Mouse (Mus musculus) stomach, embryonic 16.5 days (tissue): ENCODE results near the gene Nipal3. TPM values are rescaled to one million over a fixed set of nuclear protein-coding genes. Genes with fewer than 3 reads are reported as not detected.

ENCODE experiments used
- ATAC-seq: fragments of 200-750 bp; cut with Nextera tagmentation; 2 replicates; pipeline ENCODE4 v1.8.0; 2017; ENCODE audit warnings: moderate number of reproducible peaks, moderate TSS enrichment; ENCODE audit not compliant: insufficient read depth, low FRiP score
- H3K27ac ChIP-seq: fragments of 300-500 bp; sonication (generic); 2 replicates; pipeline ENCODE4 v1.5.1; 2014; ENCODE audit warnings: low read length
- H3K27me3 ChIP-seq: fragments of 300-500 bp; sonication (generic); 2 replicates; pipeline ENCODE4 v1.6.1; 2014; ENCODE audit warnings: low read length, control low read depth, mixed read lengths; ENCODE audit not compliant: control insufficient read depth, insufficient read depth
- H3K36me3 ChIP-seq: fragments of 300-500 bp; sonication (generic); 2 replicates; pipeline ENCODE4 v1.6.1; 2014; ENCODE audit warnings: low read length; ENCODE audit not compliant: control insufficient read depth, insufficient read depth
- H3K4me1 ChIP-seq: fragments of 300-500 bp; sonication (generic); 2 replicates; pipeline ENCODE4 v1.6.1; 2014; ENCODE audit warnings: low read length, control low read depth, mixed read lengths; ENCODE audit not compliant: control insufficient read depth, insufficient read depth
- H3K4me2 ChIP-seq: fragments of 300-500 bp; sonication (generic); 2 replicates; pipeline ENCODE4 v1.6.1; 2014; ENCODE audit warnings: low read depth, low read length, mixed read lengths
- H3K4me3 ChIP-seq: fragments of 300-500 bp; sonication (generic); replicated peaks from 2 replicates; pipeline ENCODE4 v1.5.1; 2014; ENCODE audit warnings: mild to moderate bottlenecking, low read length
- H3K9ac ChIP-seq: fragments of 300-500 bp; sonication (generic); 2 replicates; pipeline ENCODE4 v1.6.1; 2014; ENCODE audit warnings: low read length
- H3K9me3 ChIP-seq: fragments of 300-500 bp; sonication (generic); replicated peaks from 2 replicates; pipeline ENCODE4 v1.6.1; 2016; ENCODE audit warnings: low read length, control low read depth; ENCODE audit not compliant: control insufficient read depth
- WGBS: fragments of 180-500 bp; shearing (Covaris S2); extraction: QIAGEN DNeasy Blood & Tissue Kit; methylation state at CpG from one replicate; pipeline ENCODE4 v1.1.7; 2014; 5-methylcytosine and 5-hydroxymethylcytosine counted together
- polyA plus RNA-seq: library from polyadenylated mRNA; unstranded; fragments of >200 nt; fragmentation: Nextera tagmentation; extraction: Ambion mirVana; gene quantifications from 2 replicates; pipeline ENCODE4 v1.2.1, GENCODE M21; 2015

Gene Nipal3
- polyA plus RNA-seq, 1 experiment from 2014 or later: 4.7 TPM

GRCm38 (mm10) chr4:135419996-135420395, 74.8 kb downstream of the Nipal3 start:
- no peak overlapping the region for H3K4me2 ChIP-seq
- WGBS: 77% methylated on average over 21 of the region's 21 CpGs
- no peaks in the 10 kb centered on the region for H3K9me3 ChIP-seq
- H3K27ac ChIP-seq: no peak overlapping the region
- H3K4me1 ChIP-seq: no peaks in the 10 kb centered on the region
- no peak for ATAC-seq
- no peak overlapping the region for H3K9ac ChIP-seq
- H3K36me3 ChIP-seq: 0 out of 2 replicates have a peak, but pooled peaks cover 2% of the 10 kb centered on the region
- no peaks in the 10 kb centered on the region for H3K27me3 ChIP-seq
- H3K4me3 ChIP-seq: no peak overlapping the region

DNA sequence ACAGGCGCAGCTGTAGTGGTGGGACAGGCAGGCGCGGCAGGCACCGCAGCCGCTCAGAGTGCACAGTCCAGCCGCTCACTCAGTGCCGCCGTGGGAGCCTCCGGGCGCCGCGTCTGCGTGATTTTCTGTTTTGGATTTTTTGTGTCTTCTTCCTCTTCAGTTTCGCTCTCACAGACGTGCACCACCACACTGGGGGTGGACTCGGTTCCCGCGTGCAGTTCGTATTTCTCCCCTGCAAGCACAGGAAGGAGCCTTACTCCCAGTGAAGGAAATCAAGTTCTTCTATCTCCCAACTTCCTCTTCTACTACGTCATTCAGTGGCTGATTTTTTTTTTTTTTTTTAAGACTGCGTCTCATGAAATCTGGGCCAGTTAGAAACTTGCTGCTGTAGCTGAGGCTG, 78.5 kb downstream of the Nipal3 start:
- no peak overlapping the region for H3K9ac ChIP-seq
- no peaks in the 10 kb centered on the region for H3K27me3 ChIP-seq
- no peak overlapping the region for H3K4me3 ChIP-seq
- no peaks in the 10 kb centered on the region for H3K36me3 ChIP-seq
- H3K4me2 ChIP-seq: no peak overlapping the region
- no peak for ATAC-seq
- H3K9me3 ChIP-seq: no peaks in the 10 kb centered on the region
- H3K4me1 ChIP-seq: no peaks in the 10 kb centered on the region
- H3K27ac ChIP-seq: no peak overlapping the region
- WGBS: 85% methylated on average over 21 of the region's 21 CpGs

DNA sequence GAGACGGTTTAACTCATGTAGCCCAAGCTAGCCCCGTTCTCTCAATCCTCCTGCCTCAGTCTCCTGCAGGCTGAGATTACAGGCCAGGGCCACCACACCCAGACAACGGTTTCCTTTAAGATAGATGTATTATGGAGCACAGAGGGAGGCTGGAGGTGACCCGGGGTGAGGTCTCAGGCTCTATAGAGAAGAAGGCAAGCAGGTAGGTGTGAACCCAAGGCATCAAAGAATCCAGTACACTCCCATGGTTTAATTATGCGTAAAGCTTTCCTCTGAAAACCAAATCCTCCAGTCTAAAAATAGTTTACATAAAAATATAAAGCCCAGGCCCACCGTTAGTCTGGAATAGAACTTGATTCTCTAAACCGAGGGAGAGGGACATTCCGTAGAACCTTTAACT, 81.3 kb downstream of the Nipal3 start:
- no peak overlapping the region for H3K4me2 ChIP-seq
- H3K27ac ChIP-seq: no peak overlapping the region
- H3K9ac ChIP-seq: no peak overlapping the region
- H3K4me3 ChIP-seq: no peak overlapping the region
- H3K36me3 ChIP-seq: no peaks in the 10 kb centered on the region
- ATAC-seq: no peak
- WGBS: 72% methylated on average over 8 of the region's 8 CpGs
- H3K9me3 ChIP-seq: no peaks in the 10 kb centered on the region
- no peaks in the 10 kb centered on the region for H3K4me1 ChIP-seq
- no peaks in the 10 kb centered on the region for H3K27me3 ChIP-seq

GRCm38 (mm10) chr4:135411633-135412032, 83.2 kb downstream of the Nipal3 start:
- H3K9me3 ChIP-seq: no peaks in the 10 kb centered on the region
- no peak for ATAC-seq
- no peak overlapping the region for H3K27ac ChIP-seq
- WGBS: 36% methylated on average over 4 of the region's 4 CpGs
- H3K27me3 ChIP-seq: no peaks in the 10 kb centered on the region
- no peaks in the 10 kb centered on the region for H3K36me3 ChIP-seq
- H3K4me3 ChIP-seq: no peak overlapping the region
- H3K4me1 ChIP-seq: no peaks in the 10 kb centered on the region
- H3K9ac ChIP-seq: no peak overlapping the region
- no peak overlapping the region for H3K4me2 ChIP-seq

DNA sequence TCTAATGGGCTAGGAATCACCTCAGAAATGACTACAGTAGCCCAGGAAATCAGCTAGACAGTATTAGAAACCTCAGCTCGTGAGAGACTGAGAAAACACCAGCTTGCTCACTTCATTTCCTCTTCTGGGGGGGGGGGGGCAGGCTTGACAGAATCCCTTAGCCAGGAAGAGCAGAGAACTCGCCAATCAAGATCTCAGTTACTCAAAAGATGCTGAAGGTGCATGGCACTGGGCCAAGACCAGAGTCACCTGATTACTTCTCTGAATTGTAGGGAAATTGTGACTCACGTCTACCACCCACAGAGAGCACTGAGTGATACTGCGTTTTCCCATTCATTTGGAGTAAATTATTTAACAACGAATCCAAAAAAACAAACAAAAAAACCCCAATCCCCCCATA, 88.7 kb downstream of the Nipal3 start:
- Histone ChIP-seq H3K4me2 (no peak overlapping the region), H3K9me3 (no peaks in the 10 kb centered on the region), H3K36me3 (no peaks in the 10 kb centered on the region), H3K9ac (no peak overlapping the region), H3K27me3 (no peaks in the 10 kb centered on the region), H3K27ac (peak overlapping the region; percentile 60; the same call in 1 of the 2 replicates), H3K4me1 (0 out of 2 replicates have a peak, but pooled peaks cover 2% of the 10 kb centered on the region), H3K4me3 (no peak overlapping the region)
- ATAC-seq: no peak
- 35% methylated on average over 5 of the region's 5 CpGs for WGBS

DNA sequence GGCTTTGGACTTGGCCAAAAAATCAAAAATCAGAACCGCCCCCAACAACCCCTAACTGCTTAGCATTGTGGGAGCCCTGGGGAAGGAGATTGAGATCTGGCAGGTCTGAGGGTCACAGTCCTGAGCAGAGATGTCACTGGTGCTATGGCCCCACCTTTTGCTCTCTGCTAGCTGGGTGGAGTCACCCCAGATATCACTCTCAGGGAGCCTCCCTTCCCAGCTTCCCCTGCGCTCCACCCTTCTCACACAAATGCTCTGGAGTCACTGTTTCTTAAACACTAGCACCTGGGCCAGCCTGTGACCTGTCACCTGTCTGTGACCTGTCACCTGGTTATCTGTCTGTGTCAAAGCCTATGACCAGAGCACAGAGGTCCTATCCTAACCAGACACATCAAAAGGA, 89.9 kb downstream of the Nipal3 start:
- whole genome bisulfite sequencing: 81% methylated on average over 2 of the region's 2 CpGs
- Histone ChIP-seq H3K4me3 (no peak overlapping the region), H3K36me3 (no peaks in the 10 kb centered on the region), H3K4me2 (no peak overlapping the region), H3K27ac (no peak overlapping the region), H3K27me3 (no peaks in the 10 kb centered on the region), H3K9me3 (no peaks in the 10 kb centered on the region), H3K9ac (no peak overlapping the region), H3K4me1 (0 out of 2 replicates have a peak, but pooled peaks cover 2% of the 10 kb centered on the region)
- ATAC-seq: 0 out of 2 replicates have a peak, but pooled peaks have one; percentile 53

GRCm38 (mm10) chr4:135404048-135404447, 90.8 kb downstream of the Nipal3 start:
- H3K4me2 ChIP-seq: no peak overlapping the region
- no peak overlapping the region for H3K9ac ChIP-seq
- WGBS: 80% methylated on average over 10 of the region's 10 CpGs
- no peak overlapping the region for H3K4me3 ChIP-seq
- 0 out of 2 replicates have a peak, but pooled peaks cover 2% of the 10 kb centered on the region for H3K4me1 ChIP-seq
- no peaks in the 10 kb centered on the region for H3K36me3 ChIP-seq
- no peak overlapping the region for H3K27ac ChIP-seq
- H3K9me3 ChIP-seq: no peaks in the 10 kb centered on the region
- no peaks in the 10 kb centered on the region for H3K27me3 ChIP-seq
- no peak for ATAC-seq

DNA sequence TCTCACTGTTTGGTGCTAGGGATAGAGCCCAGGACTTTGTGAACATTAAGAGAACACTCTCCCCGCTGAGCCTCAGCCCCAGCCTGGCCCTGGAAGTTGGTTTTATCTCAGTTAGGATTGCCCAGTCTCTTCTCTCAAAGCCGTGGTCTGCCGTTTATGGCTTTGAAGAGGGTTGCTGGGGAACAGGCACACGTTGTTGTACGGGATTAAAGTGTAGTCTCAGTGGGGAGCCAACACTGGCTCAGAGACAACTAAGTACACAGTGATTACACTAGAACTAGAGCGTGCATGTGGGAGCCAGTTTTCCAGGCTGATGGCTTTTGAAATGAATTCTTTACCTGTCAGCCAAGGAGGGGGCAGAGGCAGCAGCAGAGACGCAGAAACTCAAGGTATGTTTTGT, 93.0 kb downstream of the Nipal3 start:
- H3K36me3 ChIP-seq: no peaks in the 10 kb centered on the region
- H3K4me3 ChIP-seq: no peak overlapping the region
- no peak overlapping the region for H3K27ac ChIP-seq
- ATAC-seq: no peak
- no peak overlapping the region for H3K4me2 ChIP-seq
- peaks cover 5% of the 10 kb centered on the region; the same call in 1 of the 2 replicates for H3K4me1 ChIP-seq
- H3K9ac ChIP-seq: no peak overlapping the region
- H3K9me3 ChIP-seq: no peaks in the 10 kb centered on the region
- WGBS: 30% methylated on average over 7 of the region's 7 CpGs
- no peaks in the 10 kb centered on the region for H3K27me3 ChIP-seq

DNA sequence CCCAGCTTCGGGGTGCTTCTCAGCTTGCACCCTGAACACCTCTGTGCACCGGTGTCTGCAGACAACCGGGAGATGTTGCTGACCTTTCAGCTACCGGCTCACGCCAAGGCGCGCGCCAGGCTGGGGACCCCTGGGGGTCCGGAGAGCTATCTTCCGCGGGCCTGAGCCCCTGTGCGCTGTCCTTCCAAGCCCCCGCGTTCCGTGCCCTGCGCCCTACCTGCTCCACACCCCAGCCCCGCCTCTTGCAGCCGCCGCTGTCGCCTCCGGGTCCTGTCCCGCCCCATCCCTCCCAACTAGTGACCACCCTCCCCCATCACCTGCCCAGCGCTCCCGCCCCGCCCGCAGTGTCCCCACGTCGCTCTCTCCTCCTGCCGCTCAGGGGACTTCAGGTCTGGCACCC, 96.8 kb downstream of the Nipal3 start, which contains the start of gene Ncmap:
Gene Ncmap (minus strand): TSS at position 237 of the 400 bp plus-strand sequence.
- H3K27ac ChIP-seq: peak within 1 kb of the TSS; percentile 90
- H3K9ac ChIP-seq: peak within 1 kb of the TSS; percentile 70
- under 1% methylated on average over 29 of the region's 29 CpGs for WGBS
- peak; percentile 75; the same call in 1 of the 2 replicates for ATAC-seq
- H3K9me3 ChIP-seq: no peaks in the 10 kb centered on the region
- H3K4me2 ChIP-seq: peak within 1 kb of the TSS; percentile 74
- H3K4me1 ChIP-seq: peaks cover 3% of the 10 kb centered on the region; the same call in 1 of the 2 replicates
- H3K27me3 ChIP-seq: 0 out of 2 replicates have a peak, but pooled peaks cover 4% of the 10 kb centered on the region
- peak within 1 kb of the TSS; percentile 49 for H3K4me3 ChIP-seq
- H3K36me3 ChIP-seq: no peaks in the 10 kb centered on the region
